19 mouse cellular contexts compared by ENCODE assay signal in the genomic region with DNA sequence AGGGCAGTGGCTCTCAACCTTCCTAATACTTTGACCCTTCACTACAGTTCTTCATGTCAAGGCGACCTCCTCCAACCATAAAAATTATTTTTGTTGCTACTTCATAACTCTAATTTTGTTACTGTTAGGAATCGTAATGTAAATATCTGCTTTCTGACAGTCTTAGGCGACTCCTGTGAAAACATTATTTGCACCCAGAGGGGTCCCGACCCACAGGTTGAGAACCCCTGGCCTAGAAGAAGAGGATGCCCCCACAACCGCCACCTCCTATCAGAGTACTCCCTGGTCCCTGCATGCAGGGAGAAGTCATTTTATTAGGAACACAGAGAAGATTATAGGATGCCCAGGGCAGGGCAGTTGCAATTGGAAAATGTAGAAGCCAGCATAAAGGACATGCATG. TPM values are rescaled to one million over a fixed set of nuclear protein-coding genes. Genes with fewer than 3 reads are reported as not detected.
DNase-seq lines count a peak whose midpoint lies in the region; TF ChIP-seq lines count a peak whose summit lies in the region.
"Had no signal": no experiment of that assay in that cellular context is flagged by ENCODE, and none has a peak within 500 bp of the region (broad histone marks: within the 10 kb centered on the region; RNA-seq: fewer than 3 reads in every experiment).

No protein-coding gene starts in this region.

- TF ChIP-seq RAD21 in MEL (IDR thresholded peaks at IDR 0.05; ENCODE audit: low read depth, low read length): no peak

- H3K27ac ChIP-seq in ES-E14 (ENCODE audit: insufficient read depth, low read depth, low read length, poor library complexity, severe bottlenecking) (no peak overlapping the region), MEL (ENCODE audit: control insufficient read depth, low read depth, low read length) (no peak overlapping the region)

- TF ChIP-seq POLR2A in MEL (IDR thresholded peaks at IDR 0.05; ENCODE audit: control insufficient read depth in 1 of 2, insufficient read depth in 1 of 2, low read depth in 1 of 2, low read length in 2 of 2, poor library complexity in 1 of 2): no peak

- TF ChIP-seq CTCF in MEL (IDR thresholded peaks at IDR 0.05 in 2 of 3, conservative IDR thresholded peaks at IDR 0.05 in 1 of 3; ENCODE audit: control insufficient read depth in 1 of 3, insufficient read depth in 1 of 3, low read depth in 2 of 3, low read length in 3 of 3, poor library complexity in 1 of 3, severe bottlenecking in 1 of 3): no peak

- H3K36me3 ChIP-seq in ES-E14 (ENCODE audit: control insufficient read depth, insufficient read depth, low read length, poor library complexity, severe bottlenecking) (no peaks in the 10 kb centered on the region), MEL (ENCODE audit: control insufficient read depth in 1 of 2, insufficient read depth in 2 of 2, low read length in 2 of 2) (no peaks in the 10 kb centered on the region)
- H3K36me3 ChIP-seq: G1E had no signal

- peaks cover 0 to 7% of the 10 kb centered on the region in 2 experiments for H3K27me3 ChIP-seq in MEL (ENCODE audit: control insufficient read depth in 1 of 2, insufficient read depth in 2 of 2, low read length in 2 of 2)
- H3K27me3 ChIP-seq: CH12.LX, Patski had no signal

- no peaks in the 10 kb centered on the region for H3K79me2 ChIP-seq in MEL (ENCODE audit: control insufficient read depth, insufficient read depth, low read length, poor library complexity)

- DNase-seq in ES-E14 (ENCODE audit: low read depth, low spot score) (no peak), MEL (ENCODE audit: low read depth, low spot score) (no peak)
- no peak for DNase-seq in kidney, postnatal 36 days
- no peak for DNase-seq in lung, postnatal 36 days
- DNase-seq: adrenal gland, adult 2 months; adrenal gland, adult 8-10 months; adrenal gland, postnatal 10 days; adrenal gland, postnatal 14 days; adrenal gland, postnatal 25 days; adrenal gland, postnatal 36 days; B cell, adult 2 months; cerebellum, adult 11 months; cerebellum, adult 11-12 months; cerebellum, adult 18-20 months; cerebellum, adult 2 months; cerebellum, adult 8-10 months had no signal

- TF ChIP-seq EP300 in MEL (IDR thresholded peaks at IDR 0.05; ENCODE audit: low read depth in 1 of 2, low read length in 2 of 2): no peak

- H3K9me3 ChIP-seq in ES-E14 (ENCODE audit: control insufficient read depth, insufficient read depth, low read depth, low read length): no peaks in the 10 kb centered on the region
- no peaks in the 10 kb centered on the region for H3K9me3 ChIP-seq in MEL (replicated peaks; ENCODE audit: insufficient read depth, low read length)
- H3K9me3 ChIP-seq: G1E had no signal

- in situ Hi-C loops in ES-E14 (cut with MboI; ENCODE audit: low sequenced_read_pairs in 2 of 2, unreplicated experiment in 2 of 2): no loop called here

- H3K9ac ChIP-seq in ES-E14 (ENCODE audit: insufficient read depth, low read depth, low read length, poor library complexity, severe bottlenecking) (no peak overlapping the region), MEL (ENCODE audit: control insufficient read depth, low read depth, low read length, poor library complexity, severe bottlenecking) (no peak overlapping the region)

- H3K4me1 ChIP-seq in ES-E14 (ENCODE audit: control insufficient read depth in 2 of 2, insufficient read depth in 2 of 2, low read length in 2 of 2, poor library complexity in 1 of 2) (no peaks in the 10 kb centered on the region), MEL (ENCODE audit: control insufficient read depth in 1 of 2, insufficient read depth in 2 of 2, low read length in 2 of 2) (no peaks in the 10 kb centered on the region)

- H3K4me3 ChIP-seq in ES-E14 (ENCODE audit: insufficient read depth in 1 of 2, low read depth in 1 of 2, low read length in 2 of 2, poor library complexity in 1 of 2, severe bottlenecking in 1 of 2) (no peak overlapping the region), MEL (ENCODE audit: control insufficient read depth in 1 of 2, insufficient read depth in 1 of 2, low read depth in 2 of 2, low read length in 2 of 2) (no peak overlapping the region)

TF ChIP-seq in ES-E14, 5 proteins besides CTCF, POLR2A, EP300 and RAD21:
- TF ChIP-seq MAFK (IDR thresholded peaks at IDR 0.05; ENCODE audit: insufficient read depth, low read depth, low read length): no peak
- TF ChIP-seq CHD2 (IDR thresholded peaks at IDR 0.05; ENCODE audit: low read depth, low read length): peak; percentile 91
TF ChIP-seq in ES-E14: peak in this region for 1.

TF ChIP-seq in MEL, 35 proteins besides CTCF, POLR2A, EP300 and RAD21:
- TF ChIP-seq MYB (IDR thresholded peaks at IDR 0.05; ENCODE audit: low read depth, low read length) (no peak), CHD2 (IDR thresholded peaks at IDR 0.05; ENCODE audit: low read length) (peak; percentile 11; the same call in 1 of the 2 replicates), POLR2AphosphoS5 (IDR thresholded peaks at IDR 0.05; ENCODE audit: borderline replicate concordance, low read depth, low read length) (no peak)
TF ChIP-seq in MEL: peak in this region for 1.

RNA-seq across cellular contexts. Expression of a gene that starts 6.6 kb away (rescaled TPM):
- total RNA-seq in ES-E14 (2012; rRNA removed): 0.16 and 0.22 TPM in 2 replicates
- 0.31 and 0.72 TPM in 2 replicates for total RNA-seq in MEL (2012; rRNA removed)
- polyA plus RNA-seq in MEL (2012; ENCODE audit: insufficient read depth in 1 of 2, insufficient read length in 2 of 2, low read depth in 1 of 2, low replicate concordance in 2 of 2, missing spikeins in 1 of 2): under 1 TPM in 1 of 2 experiments, not detected in 1; 0.42 TPM
- total RNA-seq: G1E had no signal
- polyA plus RNA-seq: G1E, Patski had no signal

RNA-seq across cellular contexts. Expression of a gene that starts 26.6 kb away (rescaled TPM):
- 11.7 and 21.0 TPM in 2 replicates for total RNA-seq in ES-E14 (2012; rRNA removed)
- total RNA-seq in MEL (2012; rRNA removed): 0.19 and 0.42 TPM in 2 replicates
- polyA plus RNA-seq in MEL (2012; ENCODE audit: insufficient read depth in 1 of 2, insufficient read length in 2 of 2, low read depth in 1 of 2, low replicate concordance in 2 of 2, missing spikeins in 1 of 2): under 1 TPM in 1 of 2 experiments, not detected in 1; 0.52 TPM
- polyA plus RNA-seq: G1E had no signal

RNA-seq across cellular contexts. Expression of a gene that starts 38.1 kb away (rescaled TPM):
- total RNA-seq in ES-E14 (2012; rRNA removed) (121 and 125 TPM in 2 replicates), MEL (2012; rRNA removed) (47.0 and 49.0 TPM in 2 replicates)
- 10 to 100 TPM in 1 of 2 experiments, not detected in 1; 49.4 TPM for polyA plus RNA-seq in MEL (2012; ENCODE audit: insufficient read depth in 1 of 2, insufficient read length in 2 of 2, low read depth in 1 of 2, low replicate concordance in 2 of 2, missing spikeins in 1 of 2)
